Mouse (Mus musculus) lung, adult 2 months (tissue): ENCODE results near the gene Gm3952. TPM values are rescaled to one million over a fixed set of nuclear protein-coding genes. Genes with fewer than 3 reads are reported as not detected.

Experiments
- DNase-seq: peaks from one replicate; pipeline ENCODE4 v3.0.0; 2022
- H3K4me1 ChIP-seq: fragments of 200-500 bp; 2 replicates; pipeline ENCODE4 v1.6.1; 2011; ENCODE audit warnings: low read length; ENCODE audit not compliant: control insufficient read depth, insufficient read depth
- H3K4me3 ChIP-seq: fragments of 200-500 bp; replicated peaks from 2 replicates; pipeline ENCODE3; 2011; ENCODE audit warnings: low read depth, mild to moderate bottlenecking, control low read depth, low read length; ENCODE audit errors: extremely low read depth
- CTCF ChIP-seq: fragments of 200-500 bp; IDR thresholded peaks from 2 replicates; pipeline ENCODE4 v1.5.1; 2011; ENCODE audit warnings: mild to moderate bottlenecking, low read length, control low read depth; ENCODE audit not compliant: insufficient read depth
- POLR2A ChIP-seq: fragments of 200-500 bp; IDR thresholded peaks from 2 replicates; pipeline ENCODE4 v1.6.1; 2011; ENCODE audit warnings: low read depth, mild to moderate bottlenecking, control low read depth, low read length, borderline replicate concordance; ENCODE audit errors: extremely low read depth
- WGBS: fragments of 180-500 bp; shearing (Covaris S2); methylation state at CpG from one replicate; pipeline ENCODE4 v1.1.7; 2018; 5-methylcytosine and 5-hydroxymethylcytosine counted together
- polyA plus RNA-seq: library from polyadenylated mRNA; depleted of rRNA; stranded (reverse); fragments of >200 nt; gene quantifications from 2 replicates; pipeline ENCODE4 v1.2.3, GENCODE M21; 2012; rRNA removed

Gm3952 gene
- polyA plus RNA-seq, 1 experiment = not detected

- WGBS = 68% methylated on average over 2 of the region's 2 CpGs
- Histone ChIP-seq H3K4me1 (peaks cover 8% of the 10 kb centered on the region), H3K4me3 (no peak overlapping the region)
- DNase-seq = no peak
- no peak for TF ChIP-seq POLR2A
These were observed 93.7 kb downstream of the Gm3952 start for GRCm38 (mm10) chr8:128704836-128705235.

GRCm38 (mm10) chr8:128704376-128704775 is 94.1 kb downstream of the Gm3952 start:
- TF ChIP-seq CTCF (no peak), POLR2A (no peak)

GRCm38 (mm10) chr8:128697945-128698344 is 100.5 kb downstream of the Gm3952 start:
- no peak for DNase-seq
- 31% methylated on average over 3 of the region's 3 CpGs for WGBS
- TF ChIP-seq CTCF (no peak), POLR2A (no peak)

More at GRCm38 (mm10) chr8:128704376-128704775, 94.1 kb downstream of the Gm3952 start:
- no peak for DNase-seq
- Histone ChIP-seq H3K4me3 (no peak overlapping the region), H3K4me1 (peaks cover 13% of the 10 kb centered on the region)
- WGBS = 48% methylated on average over 1 of the region's 1 CpGs

GRCm38 (mm10) chr8:128696701-128697397 is 101.6 kb downstream of the Gm3952 start:
- WGBS = 85% methylated on average over 1 of the region's 1 CpGs
- Histone ChIP-seq H3K4me3 (no peak overlapping the region), H3K4me1 (peaks cover 20% of the 10 kb centered on the region)
- DNase-seq = no peak
- TF ChIP-seq CTCF (no peak), POLR2A (no peak)

More at GRCm38 (mm10) chr8:128697945-128698344, 100.5 kb downstream of the Gm3952 start:
- peaks cover 21% of the 10 kb centered on the region for H3K4me1 ChIP-seq
- H3K4me3 ChIP-seq = no peak overlapping the region

Other genes with a start within 250 kb of the Gm3952 start
- gene Itgb1, start 113.0 kb downstream of the Gm3952 start, polyA plus RNA-seq = 68.7 and 107 TPM in 2 replicates